Mouse (Mus musculus): ENCODE results near the gene Inca1.

Gene Inca1

DNA sequence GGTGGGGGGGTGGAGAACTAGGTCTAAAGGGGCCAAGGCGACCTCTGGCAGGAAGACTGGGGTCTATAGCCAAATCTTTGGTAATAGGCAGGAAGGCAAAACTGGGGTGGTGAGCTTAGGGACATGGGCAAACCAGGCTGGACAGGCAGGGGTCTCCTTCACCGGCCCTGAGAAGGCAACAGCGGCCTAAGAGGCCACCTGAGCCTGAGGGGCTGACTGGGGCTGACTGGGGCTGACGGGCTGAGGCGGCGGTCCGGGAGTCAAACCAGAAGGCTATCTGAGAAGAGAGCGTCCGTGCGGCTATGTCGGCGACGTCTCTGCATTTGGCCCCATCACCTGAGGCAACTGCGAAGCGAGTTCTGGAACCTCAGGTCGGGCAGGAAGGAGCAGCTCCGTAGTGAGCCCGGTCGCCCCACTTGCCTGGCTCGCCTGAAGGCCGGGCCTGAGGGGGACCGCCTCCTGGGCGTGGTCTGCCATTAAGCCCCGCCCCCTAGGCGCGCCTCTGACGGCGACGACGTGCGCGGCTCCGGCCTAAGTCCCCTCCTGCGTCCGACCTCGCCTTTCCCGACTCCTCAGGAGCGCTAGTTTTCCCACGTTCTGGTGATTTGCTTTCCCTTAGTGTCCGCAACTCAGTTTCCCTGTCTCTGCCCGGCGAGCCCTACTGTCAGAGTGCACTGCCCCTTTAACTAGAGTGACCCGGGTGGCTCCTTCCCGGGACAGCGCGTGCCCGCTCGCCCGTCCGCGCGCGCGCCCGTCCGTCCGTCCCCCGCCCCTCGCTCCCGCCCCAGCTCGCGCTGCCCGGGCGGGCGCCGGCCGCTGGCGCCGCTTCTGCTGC, at the start of gene Inca1, which contains the start of gene Kif1c:
Inca1 (minus strand) TSS at position 434 of the 835 bp plus-strand sequence.
Kif1c (plus strand) TSS at position 827 of the 835 bp plus-strand sequence.
- DNase-seq: peak; percentile 95

DNA sequence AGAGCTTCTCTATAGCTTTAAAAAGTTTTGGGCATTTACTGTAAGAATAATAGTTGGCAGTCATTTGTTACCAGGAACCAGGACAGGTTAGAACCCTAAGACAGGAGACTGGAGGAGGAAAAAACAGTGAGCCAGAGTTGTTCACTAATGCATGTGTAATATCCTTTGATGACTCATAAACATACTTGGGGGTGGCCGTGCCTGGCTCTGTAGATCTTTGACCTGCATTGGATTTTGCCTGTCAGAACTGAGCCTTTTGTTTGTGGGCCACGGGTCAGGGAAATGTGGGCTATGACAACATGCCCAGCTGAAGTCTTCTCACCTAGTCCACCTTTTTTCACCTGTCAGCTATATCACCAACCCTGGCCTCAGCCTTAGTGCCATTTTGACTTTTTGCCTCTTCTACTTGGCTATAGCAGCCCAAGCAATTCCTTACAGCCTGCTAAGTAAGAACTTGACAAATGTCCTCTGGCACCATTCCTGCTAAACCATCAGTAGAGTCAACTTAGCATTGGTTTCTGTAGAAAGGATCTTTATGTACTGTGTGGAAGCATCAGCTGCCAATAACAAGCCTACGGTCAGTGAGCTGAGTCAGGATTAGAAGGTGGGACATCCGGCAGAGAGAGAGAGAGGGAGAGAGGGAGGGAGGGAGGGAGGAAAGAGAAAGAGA, 48.1 kb upstream of the Inca1 start:
- no peak for DNase-seq

DNA sequence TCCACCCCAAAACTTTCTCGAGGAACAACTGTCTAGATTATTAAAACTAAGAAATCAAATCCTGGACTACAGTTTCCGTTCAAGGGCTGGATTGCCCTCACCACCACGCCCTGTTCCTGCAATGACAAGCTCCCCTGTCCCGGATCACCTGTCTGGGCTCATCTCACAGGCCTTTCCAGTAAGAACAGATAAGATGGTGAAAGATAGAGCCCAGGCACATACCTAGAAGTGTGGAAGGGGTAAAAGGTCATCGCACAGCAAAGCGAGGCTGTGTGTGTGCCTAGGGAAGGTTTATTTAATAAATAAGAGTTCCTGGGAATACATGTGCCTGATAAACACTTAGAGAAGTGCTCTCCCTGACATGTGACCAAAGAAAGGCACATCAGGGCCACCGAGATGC, 45.7 kb upstream of the Inca1 start:
- DNase-seq: no peak

DNA sequence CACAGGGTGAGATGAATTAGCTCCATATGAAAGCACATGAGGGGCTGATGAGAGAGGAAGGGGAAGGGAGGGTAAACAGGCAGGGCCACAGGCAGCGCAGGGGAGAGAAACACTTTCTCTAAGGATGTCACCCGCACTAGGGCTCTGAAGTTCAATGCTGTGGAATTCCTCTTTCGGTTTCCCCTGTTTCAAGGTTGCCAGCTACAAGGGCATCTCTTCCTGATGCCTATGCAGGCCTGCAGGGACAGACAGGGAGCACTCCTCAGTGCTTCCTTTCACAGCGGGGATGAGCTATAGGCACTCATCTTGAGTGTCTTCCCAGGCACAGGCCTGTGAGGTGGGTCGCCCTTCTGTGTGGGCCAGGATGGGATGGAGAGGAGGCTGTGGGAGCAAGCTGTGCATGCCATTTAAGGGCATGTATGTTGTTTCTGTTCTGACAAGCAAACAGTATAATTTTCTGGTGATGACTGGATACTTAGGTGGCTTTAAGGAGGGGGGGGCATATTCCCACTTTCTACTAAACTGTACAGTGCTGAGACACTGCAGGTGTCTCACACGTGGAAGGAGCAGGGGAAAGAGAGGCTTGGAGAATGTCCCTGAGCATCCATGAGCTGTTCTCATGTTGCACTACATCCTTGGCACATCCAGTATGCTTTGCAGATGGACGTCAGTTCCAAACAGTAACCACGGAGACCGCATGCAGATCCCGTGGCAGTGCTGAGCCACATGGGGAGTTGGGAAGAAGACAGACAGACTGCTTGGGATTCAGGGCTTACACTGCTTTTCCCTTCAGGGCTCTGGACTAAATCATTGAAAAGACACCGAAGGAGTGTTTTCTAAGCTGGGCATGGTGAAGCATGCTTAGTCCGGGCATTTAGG, 42.9 kb upstream of the Inca1 start:
- DNase-seq: no peak

DNA sequence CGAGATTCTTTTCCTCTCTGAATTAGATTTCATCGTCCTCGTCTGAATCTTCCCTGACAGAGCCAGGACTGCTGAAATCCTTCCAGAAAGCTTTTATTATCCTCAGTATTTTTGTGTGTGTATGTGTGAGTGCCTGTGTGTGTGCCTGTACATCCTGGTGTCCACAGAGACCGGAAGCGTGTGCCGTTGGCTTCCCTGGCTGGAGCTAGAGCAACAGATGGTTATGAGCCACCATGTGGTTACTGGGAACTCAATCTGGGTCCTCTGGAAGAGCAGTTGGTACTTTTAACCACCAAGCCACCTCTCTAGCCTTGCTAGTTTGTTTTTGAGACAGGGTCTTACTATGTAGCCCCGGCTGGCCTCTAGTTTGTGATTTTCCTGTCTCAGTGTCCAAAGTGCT, 42.2 kb upstream of the Inca1 start:
- DNase-seq: no peak

DNA sequence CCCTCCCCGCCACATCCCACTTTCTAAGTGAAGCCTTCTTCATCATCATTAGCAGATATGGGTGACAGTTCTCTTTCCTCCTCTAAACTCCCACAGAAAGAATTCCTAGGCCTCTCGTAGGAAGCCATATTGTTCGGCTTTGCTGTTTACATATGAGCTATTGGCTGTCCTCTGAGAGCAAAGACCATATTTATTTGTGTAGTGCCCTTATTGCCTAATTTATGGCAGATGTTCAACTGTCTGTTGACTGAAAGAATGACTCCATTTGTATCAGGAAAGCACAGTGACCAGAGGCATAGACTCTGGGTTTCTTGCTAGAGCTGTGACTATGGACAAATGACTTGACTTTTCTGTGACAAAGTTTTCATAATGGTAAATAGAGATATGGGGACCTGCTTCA, 41.6 kb upstream of the Inca1 start:
- no peak for DNase-seq

DNA sequence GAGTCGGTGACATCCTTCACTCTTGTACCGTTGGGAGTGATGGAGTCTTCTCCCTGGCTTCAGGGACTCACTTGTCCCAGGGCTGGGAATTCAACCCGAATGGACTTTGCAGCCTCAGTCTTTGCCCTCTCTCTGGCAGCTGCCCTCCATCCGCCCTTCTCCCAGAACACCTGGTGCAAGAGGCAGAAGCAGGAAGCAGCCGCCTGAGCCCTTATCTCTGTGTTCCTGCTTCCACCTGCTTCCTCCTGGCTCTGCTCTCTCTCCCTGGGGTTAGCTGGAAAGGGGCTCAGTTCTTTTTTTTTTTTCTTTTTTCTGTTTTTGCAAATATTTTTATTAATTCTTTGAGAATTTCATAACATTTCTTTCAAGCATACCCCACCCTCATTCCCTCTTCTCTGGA, 37.8 kb upstream of the Inca1 start:
- no peak for DNase-seq

DNA sequence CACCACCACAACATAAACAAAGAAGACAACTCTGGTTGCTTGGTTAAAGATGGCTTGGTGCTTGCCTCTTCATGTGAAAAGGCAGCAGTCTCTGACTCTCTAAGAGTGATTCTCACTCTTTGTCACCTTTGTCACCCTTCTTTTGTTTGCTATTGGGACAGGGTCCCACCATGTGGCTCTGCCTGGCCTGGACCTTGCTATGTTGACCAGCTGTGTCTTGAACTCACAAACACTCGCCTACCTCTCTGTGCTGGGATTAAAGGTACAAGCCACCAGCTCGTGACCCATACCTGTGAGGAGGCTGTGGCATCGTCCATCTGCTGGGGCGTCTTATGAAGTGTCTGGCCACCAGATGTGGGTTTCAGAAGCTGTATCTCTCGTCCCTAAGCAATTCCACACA, 33.3 kb upstream of the Inca1 start:
- DNase-seq: no peak

DNA sequence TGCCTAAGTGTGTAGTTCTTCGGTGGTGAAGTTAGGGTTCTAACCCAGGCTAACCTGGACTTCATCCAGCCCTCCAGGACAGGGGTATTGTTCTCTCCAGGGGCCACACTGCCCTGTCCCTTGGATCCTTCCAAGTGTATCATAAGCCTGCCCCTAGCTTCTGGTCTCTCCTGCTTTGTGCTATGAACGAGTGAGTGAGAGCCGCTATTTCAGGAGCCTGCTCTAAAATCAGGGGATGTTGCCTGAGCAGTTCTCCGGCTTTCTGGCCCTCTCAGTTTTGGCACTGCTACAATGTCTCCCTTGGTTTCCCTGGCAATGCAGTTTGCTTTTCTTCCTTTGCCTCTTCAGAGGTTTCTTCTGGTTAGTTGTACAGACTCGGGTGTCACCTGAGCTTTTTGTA, 31.2 kb upstream of the Inca1 start:
- DNase-seq: no peak

DNA sequence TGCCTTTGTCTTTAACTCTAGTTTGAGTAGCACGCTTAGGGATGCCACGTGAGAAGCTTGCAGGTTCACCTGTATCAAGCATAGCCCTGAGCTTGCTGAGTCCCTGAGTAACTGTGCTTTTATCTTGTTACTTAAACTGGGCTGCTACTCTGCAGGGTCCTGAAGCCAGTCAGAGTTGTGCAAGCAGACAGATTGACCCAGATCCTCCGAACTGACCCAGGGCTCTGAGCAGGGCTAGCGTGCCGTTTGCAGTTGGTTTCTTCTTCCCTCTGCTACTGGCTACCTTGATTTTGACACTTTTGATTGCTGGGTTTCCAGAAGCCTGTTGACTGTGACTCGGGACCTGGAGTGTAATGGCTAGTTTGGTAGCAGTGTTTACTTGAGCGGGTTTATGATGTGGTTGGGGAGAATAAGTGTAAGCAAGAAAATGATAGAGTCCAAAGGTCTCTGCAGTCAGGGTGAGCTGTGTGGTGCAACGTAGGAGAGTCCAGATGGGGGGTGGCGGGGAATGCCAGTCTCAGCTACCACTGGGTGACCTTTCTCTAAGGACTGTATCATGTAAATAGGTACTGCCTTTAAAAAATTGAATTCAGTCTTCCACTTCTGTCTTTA, 30.6 kb upstream of the Inca1 start:
- no peak for DNase-seq

DNA sequence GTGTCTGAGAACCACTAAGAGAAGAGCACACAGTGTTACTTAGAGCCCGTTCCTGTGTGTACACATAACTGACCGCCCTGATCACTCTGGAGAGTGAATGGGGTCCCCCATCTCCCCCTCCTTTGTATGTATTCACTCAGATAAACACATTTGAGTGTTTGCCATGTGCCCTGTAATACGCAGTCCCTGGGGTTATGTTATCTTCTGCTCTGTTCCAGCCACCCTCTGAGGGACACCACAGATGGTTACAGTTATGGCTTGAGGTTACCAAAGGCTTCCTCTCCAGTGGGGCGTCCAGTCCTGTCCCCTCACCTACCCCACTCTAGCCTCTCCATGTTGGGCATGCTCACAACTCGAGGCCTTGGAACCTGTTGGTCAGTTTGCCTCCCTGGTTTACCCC, 27.4 kb upstream of the Inca1 start:
- DNase-seq: no peak

DNA sequence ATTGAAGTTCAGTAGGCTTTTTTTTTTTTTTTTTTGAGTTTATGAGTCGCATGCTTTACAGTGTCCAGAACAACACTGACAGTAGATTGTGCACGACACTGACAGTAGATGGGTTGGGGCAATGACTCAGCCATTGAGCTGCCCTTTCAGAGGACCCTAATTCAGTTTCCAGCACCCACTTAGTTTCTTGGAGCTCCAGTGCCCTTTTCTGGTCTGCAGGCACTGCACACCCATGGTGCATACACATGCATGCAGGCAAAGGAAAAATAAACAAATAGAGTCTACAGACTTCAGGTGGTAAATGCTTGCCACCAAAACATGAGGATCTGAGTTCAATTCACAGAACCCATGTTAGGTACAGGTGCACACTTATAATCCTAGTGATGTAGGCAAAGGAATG, 26.6 kb upstream of the Inca1 start:
- no peak for DNase-seq

DNA sequence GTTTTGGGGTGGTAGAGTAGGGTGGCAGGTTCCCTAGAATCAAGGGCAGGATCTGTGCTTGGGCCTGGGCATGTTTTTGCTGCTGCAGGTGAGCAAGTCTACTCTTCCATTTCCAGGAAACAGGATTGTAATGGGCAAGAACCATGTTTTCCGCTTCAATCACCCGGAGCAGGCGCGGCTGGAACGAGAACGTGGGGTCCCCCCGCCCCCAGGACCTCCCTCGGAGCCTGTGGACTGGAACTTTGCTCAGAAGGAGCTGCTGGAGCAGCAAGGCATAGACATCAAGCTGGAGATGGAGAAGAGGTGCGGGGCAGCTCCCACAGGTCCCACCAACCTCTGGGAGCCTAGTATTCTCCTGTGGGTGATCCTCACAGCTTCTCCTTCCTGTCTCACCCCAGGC, 24.8 kb upstream of the Inca1 start:
- no peak for DNase-seq

DNA sequence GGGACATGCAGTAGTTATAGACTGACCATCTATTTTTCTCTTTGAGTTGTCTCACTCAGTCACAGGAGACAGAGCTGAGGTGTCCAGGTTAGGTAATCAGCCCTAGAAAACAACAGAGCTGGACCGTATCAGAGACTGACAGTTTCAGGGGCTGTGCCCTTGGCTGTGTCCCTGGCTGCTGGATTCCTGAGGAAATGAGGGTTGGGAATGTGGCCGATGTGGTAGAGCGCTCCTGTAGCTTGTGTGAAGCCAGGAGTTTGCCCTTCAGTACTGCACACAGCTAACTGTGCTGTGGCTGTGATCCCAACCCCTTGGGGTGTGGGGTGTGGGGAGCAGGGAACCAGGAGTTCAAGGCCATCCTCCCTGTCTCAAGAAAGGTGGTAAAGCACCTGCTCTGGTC, 21.1 kb upstream of the Inca1 start:
- no peak for DNase-seq

DNA sequence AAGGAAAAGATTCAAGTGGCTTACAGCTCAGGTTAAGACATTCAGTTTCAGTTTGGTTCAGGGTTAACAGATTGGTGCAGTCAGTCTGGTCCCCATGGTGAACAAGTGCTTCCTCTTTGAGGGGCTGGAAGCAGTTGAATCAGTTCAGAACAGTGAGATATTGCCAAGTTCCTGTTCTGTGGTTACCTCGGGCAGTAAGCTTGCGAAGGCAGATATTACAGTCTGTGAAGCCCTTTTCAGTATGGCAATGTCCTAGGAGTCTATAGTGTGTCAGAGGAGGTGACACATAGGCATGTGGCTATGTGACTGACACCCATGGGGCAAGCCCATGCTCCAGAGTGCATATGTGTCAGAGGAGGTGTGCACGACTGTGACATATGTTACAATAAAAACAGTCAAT, 20.6 kb upstream of the Inca1 start:
- DNase-seq: no peak

DNA sequence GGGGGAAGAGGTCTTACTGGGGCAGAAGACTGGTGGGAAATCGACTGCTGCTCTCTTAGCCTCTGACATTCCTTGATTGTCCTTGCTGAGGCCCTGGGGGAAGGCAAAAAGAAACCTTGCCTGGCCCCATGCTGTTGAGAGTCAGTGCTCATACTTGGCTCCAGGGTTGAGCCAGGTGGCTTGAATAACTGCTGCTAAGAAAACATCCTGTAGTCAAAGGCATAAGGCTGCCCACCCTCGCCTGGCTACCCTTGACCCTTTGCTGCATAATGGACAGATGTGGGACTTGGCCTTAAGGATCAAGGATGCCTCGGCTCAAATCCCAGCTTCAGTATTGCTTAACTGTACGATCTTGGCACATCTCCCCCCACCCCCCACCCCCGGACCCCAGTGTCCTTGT, 18.5 kb upstream of the Inca1 start:
- no peak for DNase-seq

DNA sequence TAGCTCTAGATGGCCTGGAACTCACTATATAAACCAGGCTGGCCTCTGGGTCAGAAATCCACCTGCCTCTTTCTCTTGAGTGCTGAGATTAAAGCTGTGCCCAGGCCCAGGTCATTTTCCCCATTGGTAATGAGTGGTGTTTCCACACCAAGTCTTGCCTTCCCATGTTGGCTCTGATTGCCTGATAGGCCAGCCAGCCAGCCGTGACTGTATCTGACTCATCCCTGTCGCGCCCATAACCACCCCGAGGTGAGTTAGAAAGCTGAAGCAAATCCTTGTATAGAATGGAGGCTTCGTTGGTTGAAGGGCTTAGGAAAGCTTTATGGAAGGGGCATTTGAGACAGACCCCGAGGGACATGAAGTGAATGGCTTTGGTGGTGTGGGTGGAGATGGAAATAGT, 15.9 kb upstream of the Inca1 start:
- DNase-seq: no peak

DNA sequence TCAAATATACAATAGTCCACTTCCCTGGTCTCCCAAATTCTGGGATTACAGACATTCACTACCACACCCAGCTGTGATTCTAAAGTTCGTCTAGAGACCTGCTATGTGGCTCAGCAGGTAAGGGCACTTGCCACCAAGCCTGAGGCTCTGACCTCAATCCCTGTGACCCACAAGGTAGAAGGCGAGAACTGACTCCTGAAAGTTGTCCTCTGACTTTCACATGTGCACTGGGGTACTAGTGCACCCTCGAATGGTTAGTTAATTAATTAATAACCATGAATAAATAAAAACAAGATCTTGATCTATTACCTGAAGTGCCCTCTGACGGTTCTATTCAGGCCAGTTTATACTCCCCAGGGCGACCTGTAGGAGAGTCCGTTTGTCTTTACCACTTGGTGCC, 13.3 kb upstream of the Inca1 start:
- no peak for DNase-seq

DNA sequence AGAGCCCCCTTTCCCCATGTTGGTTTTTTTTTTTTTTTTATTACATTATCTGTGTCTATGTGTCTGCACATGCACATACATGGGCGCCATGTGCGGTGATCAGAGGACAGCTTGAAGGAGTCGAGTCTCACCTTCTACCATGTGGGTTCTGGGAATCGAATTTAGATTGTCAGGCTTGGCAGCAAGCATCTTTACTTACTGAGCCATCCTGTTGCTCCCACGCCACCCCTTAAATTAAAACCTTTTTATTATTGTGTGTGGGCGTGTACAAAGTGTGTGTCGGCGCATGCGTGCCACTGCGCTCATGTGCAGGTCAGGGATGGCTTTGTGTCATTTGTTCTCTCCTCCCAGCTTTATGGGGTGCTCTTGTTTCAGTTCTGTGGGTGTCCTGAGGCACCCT, 11.1 kb upstream of the Inca1 start:
- no peak for DNase-seq

DNA sequence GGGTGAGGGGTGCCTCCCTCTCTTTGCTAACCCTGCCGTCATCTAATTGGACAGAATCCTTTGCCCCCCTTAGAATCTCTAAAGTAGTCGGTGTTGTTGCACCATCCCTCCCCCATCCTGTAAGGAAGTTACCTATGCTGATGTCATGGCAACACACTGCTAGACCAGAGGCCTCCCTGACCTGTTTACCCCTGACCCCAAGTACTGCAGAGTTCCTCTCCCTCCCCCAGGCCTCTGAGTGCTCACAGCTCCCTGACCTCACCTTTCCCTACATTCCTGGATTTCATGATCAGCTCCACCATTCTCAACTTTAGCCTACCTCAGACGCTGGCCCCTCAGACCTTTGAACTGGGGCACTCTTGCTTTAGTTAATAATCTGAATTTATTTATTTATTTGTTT, 6.2 kb upstream of the Inca1 start:
- no peak for DNase-seq

DNA sequence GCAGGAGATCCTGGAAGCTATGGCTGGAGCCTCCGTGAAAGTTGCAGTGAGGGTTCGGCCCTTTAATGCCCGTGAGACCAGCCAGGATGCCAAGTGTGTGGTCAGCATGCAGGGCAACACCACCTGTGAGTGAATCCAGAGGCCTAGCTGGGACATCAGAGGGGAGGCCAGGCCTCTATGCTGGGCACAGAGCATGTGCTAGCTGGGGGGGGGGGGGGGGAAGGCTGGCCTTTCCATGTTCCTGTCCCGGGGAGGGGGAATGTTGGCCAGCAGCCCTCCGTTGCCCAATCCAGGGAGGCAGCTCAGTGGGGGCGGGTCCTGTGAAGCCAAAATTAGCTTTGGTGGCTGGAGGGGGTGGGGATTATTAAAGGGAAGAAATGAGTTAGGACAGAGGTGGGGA, 2.8 kb upstream of the Inca1 start:
- DNase-seq: no peak

DNA sequence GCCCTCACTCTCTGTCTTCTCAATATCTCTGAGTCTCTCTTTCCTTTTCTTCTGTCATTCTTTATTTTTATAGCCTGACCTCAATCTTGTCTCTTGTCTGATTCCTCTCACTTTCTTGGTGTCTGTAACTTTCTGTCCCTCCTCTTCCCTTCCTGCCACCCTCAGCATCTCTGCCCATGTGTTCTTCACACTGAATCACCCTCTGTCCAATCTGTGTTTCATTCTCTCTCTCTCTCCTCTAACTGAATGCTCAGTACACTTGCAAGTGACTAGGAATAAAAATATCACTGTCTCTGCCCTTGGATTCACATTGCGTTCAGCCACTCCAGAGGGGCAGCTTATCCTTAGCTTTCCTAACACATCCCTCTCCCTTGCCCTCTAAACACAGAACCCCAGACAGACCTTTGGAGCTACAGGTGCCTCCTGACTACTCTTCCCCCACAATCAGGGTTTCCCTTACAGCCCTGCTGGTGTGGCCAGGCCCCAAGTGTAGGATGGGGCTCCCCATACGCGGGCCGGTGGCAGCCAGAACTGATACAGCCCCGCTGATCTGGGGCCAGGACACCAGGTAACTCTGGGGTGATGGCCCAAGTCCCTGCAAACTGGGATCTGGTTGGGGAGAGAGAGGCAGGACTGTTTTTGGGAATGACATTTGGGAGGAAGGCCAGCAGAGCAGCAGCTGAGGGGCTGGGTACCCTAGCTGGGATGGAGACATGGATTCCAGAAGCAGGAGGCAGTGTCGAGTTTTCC, 2.2 kb upstream of the Inca1 start:
- no peak for DNase-seq
